Mouse (Mus musculus) cerebellum, adult 11 months (tissue): ENCODE results near the gene Pabpc1l.
"Not testable (repeated sequence)": the region's sequence is repeated elsewhere in the genome, so short reads cannot be mapped to it uniquely, and the experiment has no call there.

ENCODE experiments used
- DNase-seq: peaks from one replicate; pipeline ENCODE4 v3.0.0; 2022

The Pabpc1l gene

GRCm38 (mm10) chr2:164038407-164039028 lies 13.3 kb downstream of the Pabpc1l start:
- no peak for DNase-seq

- no peak for DNase-seq
Measured at GRCm38 (mm10) chr2:164040949-164041348, 15.7 kb downstream of the Pabpc1l start.

DNA sequence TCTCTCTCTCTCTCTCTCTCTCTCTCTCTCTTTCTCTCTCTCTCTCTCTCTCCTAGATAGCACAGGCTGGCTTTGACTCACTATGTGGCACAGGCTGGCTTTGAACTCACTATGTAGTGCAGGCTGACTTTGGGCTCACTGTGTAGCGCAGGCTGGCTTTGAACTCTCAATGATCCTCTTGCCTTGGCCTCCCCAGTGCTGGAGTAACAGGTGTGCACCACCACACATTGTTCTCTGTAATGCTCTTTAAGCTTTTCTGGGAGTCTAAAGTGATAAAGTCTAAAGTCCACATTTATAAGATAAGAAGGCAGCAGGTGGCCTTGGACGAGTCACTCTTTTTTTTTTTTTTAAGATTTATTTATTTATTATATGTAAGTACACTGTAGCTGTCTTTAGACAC lies 16.3 kb downstream of the Pabpc1l start:
- no peak for DNase-seq

DNA sequence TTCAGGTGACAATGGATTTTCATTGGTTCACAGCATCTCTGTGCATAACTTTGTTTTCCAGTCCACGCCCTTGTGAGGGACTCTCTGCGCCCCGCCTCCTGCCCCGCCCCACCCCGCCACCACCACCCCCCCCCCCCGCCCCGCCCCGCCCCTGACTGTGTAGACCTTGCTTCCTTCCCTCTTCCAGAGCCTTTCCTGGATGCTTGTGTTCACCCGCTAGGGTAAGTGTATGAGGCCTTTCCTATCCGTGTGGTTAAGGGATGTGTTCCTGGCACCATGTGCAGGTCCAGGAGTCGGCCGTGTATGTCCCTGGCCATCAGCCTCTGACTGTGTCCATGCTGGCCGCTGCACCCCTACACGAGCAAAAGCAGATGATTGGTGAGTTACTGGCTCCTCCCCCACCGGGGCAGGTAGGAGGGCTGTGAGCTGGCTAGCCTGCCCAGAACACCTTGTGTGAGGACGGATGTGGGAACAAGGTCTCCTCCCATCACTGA lies 22.0 kb downstream of the Pabpc1l start:
- DNase-seq = peak; percentile 64

- DNase-seq = peak; percentile 74
Measured at GRCm38 (mm10) chr2:164053767-164054166, 28.5 kb downstream of the Pabpc1l start.

DNA sequence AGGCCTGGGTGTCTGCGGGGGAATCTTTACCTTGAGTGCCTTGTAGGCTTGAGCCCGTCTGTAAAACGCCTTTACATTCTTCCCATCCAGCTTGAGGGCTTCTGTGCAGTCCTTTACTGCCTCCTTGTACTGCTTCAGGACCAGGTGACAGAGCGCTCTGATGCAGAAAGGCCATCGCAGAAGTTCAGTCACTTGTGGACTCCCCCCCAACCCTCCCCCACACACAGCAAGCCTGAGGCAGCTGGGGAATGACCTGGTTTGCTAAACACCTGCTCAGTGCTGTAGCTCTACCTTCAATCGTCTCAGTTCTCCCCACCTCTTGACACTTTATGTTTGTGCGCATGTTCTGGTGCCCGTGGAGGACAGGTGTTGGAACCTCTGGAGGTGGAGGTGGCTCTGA lies 29.4 kb downstream of the Pabpc1l start:
- no peak for DNase-seq

DNA sequence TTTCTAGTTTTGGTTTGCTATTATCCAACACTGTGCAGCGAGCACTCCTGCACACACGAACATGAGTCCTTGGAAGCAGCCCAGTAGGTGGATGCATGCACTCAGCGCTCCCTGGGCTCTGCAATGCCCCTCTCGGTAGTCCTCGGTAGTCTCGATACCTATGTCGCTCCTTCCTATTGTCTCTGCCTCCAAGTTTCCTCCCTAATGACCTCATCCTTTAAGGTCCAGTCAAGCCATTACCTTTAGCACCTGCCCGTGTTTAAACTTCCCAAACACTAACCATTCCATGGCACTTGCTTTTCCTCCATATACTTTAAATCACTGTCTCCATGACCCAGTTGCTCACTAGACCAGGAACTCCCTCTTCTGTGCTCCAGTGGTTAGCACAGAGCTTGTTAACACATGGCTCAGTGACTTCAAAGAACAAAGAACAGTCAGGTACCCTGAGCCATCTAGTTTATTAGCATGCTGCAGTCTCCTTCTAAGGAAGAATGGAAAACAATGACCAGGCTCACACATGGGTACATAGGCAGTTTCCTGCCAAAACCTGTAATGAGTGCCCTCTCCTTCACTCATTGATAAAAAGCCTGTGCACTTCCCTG lies 34.5 kb downstream of the Pabpc1l start:
- DNase-seq = no peak

GRCm38 (mm10) chr2:164070142-164070764 lies 45.0 kb downstream of the Pabpc1l start, which contains the start of gene Stk4:
Gene Stk4 (plus strand): TSS chr2:164070322.
- DNase-seq = no peak

GRCm38 (mm10) chr2:164070765-164071436 lies 45.7 kb downstream of the Pabpc1l start, which contains the start of gene Tomm34:
Gene Tomm34 (minus strand): TSS chr2:164071169.
- DNase-seq = peak; percentile 93

GRCm38 (mm10) chr2:164071437-164071820 lies 46.2 kb downstream of the Pabpc1l start:
- DNase-seq = not testable (repeated sequence)

- DNase-seq = no peak
Measured at GRCm38 (mm10) chr2:164072109-164072508, 46.9 kb downstream of the Pabpc1l start.

DNA sequence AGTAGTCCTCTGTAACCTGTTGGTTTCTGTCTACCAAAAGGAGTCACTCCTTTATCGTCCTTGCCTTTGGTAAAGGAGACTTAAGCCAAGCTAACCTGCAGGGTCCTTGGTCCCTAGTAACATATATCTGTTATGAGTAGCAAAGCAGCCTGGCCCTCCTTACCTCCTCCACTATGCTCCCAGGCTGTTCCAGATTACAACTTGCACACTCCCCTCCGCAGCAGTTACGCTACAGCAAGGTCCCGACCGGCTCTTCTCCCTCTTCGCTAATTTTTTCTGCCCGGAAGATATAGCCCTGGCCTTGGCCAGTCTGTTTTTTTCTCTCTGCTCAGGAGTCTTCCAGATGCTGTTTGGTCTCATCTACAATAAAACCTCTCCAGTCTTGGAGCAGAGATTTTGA lies 47.9 kb downstream of the Pabpc1l start:
- no peak for DNase-seq

GRCm38 (mm10) chr2:164073918-164074578 lies 48.8 kb downstream of the Pabpc1l start:
- DNase-seq = peak; percentile 96

GRCm38 (mm10) chr2:164075088-164075487 lies 49.8 kb downstream of the Pabpc1l start:
- no peak for DNase-seq

- no peak for DNase-seq
Measured at GRCm38 (mm10) chr2:164076874-164077425, 51.7 kb downstream of the Pabpc1l start.

- no peak for DNase-seq
Measured at GRCm38 (mm10) chr2:164077875-164078274, 52.6 kb downstream of the Pabpc1l start.

- DNase-seq = no peak
Measured at GRCm38 (mm10) chr2:164079488-164079887, 54.2 kb downstream of the Pabpc1l start.

- no peak for DNase-seq
Measured at GRCm38 (mm10) chr2:164081577-164081976, 56.3 kb downstream of the Pabpc1l start.

DNA sequence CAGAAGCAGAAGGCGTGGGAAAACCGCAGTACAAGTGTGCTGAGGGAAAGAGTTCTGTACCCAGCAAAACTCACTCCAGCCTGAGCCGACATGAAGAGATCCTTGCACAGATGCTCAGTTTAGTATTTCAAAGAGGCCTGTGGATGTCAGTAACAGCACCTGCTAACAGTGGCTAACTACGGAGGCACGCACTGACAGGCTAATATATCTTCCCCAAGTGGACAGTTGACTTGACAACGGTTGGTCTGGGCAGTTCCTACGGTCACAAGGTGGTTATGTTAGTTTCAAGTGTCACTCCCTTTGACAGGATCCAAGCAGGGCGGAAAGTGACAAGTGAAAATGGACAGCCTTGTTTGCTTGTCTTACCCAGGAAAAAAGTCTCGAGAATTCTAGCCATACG lies 56.9 kb downstream of the Pabpc1l start:
- no peak for DNase-seq

DNA sequence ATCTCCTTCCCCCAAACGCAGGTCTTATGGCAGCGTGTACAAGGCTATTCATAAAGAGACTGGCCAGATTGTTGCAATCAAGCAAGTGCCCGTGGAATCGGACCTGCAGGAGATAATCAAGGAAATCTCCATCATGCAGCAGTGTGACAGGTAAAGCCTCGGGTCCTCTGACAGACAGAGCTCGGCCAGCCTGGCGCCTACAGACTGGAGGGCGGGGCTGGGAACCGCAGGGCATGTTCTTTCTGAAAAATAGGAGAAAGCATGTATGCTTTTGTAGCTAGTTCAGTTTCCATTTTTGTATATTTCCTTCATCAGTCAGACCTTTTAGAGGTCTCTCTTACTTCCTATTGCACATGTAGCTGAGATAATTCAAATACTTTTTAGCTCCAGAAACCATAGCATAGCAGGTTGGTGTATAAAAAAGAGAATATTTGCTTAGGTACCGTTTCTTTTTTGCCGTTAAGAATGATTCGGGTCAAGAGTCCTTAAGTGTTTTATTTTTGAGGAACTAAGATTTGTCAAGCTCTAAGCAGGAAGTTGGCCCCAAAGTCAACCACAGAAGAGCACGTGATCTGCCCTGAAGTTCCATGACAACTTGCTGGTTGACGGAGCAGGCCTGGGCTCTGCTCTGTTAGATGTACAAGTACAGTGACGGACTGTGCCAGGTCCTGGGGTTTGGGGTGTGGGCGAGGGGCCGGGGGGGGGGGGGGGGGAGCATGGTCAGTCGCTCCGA lies 58.5 kb downstream of the Pabpc1l start:
- no peak for DNase-seq

GRCm38 (mm10) chr2:164084342-164084700 lies 59.1 kb downstream of the Pabpc1l start:
- DNase-seq = no peak

DNA sequence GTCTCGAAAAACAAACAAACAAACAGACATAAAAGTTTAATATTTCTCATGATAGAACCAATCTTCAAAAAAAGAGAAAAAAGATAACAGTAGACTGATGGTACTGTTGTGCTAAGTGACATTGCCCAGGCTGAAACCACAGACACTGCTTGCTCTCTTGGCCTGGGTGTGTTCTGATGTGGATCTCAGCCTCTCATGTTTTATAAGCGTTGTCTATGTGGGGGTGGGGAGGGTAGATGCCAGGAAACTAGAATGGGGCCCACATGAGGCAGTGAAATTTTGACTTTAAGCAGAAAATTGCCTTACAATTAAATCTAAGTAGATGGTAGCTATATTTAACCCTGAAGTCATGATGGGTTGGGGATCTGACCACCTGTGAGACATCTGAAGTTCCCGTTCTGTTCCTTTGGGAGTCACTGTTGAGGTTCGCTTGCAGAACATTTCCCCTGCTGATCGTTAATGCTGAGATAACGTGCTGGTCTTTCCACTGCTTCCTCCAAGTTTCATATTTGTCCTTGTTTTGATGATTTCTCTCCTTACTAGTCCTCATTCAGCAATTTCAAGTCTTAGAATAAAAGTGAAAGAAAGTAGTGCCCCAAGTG lies 62.3 kb downstream of the Pabpc1l start:
- no peak for DNase-seq
